Mouse (Mus musculus) cortical plate, adult 2 months (tissue): ENCODE data around the gene Plac8. TPM values are rescaled to one million over a fixed set of nuclear protein-coding genes. Genes with fewer than 3 reads are reported as not detected.

Experiments
- H3K27ac ChIP-seq: fragments of 200-500 bp; 2 replicates; pipeline ENCODE4 v1.5.1; 2012; ENCODE audit warnings: low read length, control low read depth, inconsistent platforms; ENCODE audit not compliant: insufficient read depth
- H3K4me1 ChIP-seq: fragments of 200-500 bp; 2 replicates; pipeline ENCODE4 v1.6.1; 2011; ENCODE audit warnings: low read length; ENCODE audit not compliant: control insufficient read depth, insufficient read depth
- H3K4me3 ChIP-seq: fragments of 200-500 bp; 2 replicates; pipeline ENCODE4 v1.5.1; 2011; ENCODE audit warnings: mild to moderate bottlenecking, low read length, control low read depth; ENCODE audit not compliant: insufficient read depth
- CTCF ChIP-seq: fragments of 200-500 bp; IDR thresholded peaks from 2 replicates; pipeline ENCODE4 v1.5.1; 2011; ENCODE audit warnings: mild to moderate bottlenecking, control low read depth, low read length; ENCODE audit not compliant: insufficient read depth; ENCODE audit errors: extremely low read depth
- POLR2A ChIP-seq: fragments of 200-500 bp; IDR thresholded peaks from 2 replicates; pipeline ENCODE4 v1.6.1; 2011; ENCODE audit warnings: mild to moderate bottlenecking, low read length, control low read depth; ENCODE audit not compliant: insufficient read depth; ENCODE audit errors: extremely low read depth
- polyA plus RNA-seq: library from polyadenylated mRNA; depleted of rRNA; stranded (reverse); fragments of >200 nt; gene quantifications from 2 replicates; pipeline ENCODE4 v1.2.3, GENCODE M21; 2012

Plac8 gene
- polyA plus RNA-seq, 1 experiment = 0.96 TPM

GRCm38 (mm10) chr5:100598961-100599463, 27.0 kb upstream of the Plac8 start:
- TF ChIP-seq CTCF = no peak
- no peak overlapping the region for H3K27ac ChIP-seq

GRCm38 (mm10) chr5:100597886-100598485, 25.9 kb upstream of the Plac8 start:
- Histone ChIP-seq H3K27ac (no peak overlapping the region), H3K4me3 (no peak overlapping the region), H3K4me1 (no peaks in the 10 kb centered on the region)
- TF ChIP-seq CTCF = no peak
- no peak for TF ChIP-seq POLR2A

More at GRCm38 (mm10) chr5:100598961-100599463, 27.0 kb upstream of the Plac8 start:
- Histone ChIP-seq H3K4me1 (no peaks in the 10 kb centered on the region), H3K4me3 (no peak overlapping the region)

- Histone ChIP-seq H3K4me1 (no peaks in the 10 kb centered on the region), H3K4me3 (no peak overlapping the region), H3K27ac (no peak overlapping the region)
Measured at GRCm38 (mm10) chr5:100595999-100596398, 24.0 kb upstream of the Plac8 start.

GRCm38 (mm10) chr5:100594803-100595467, 22.9 kb upstream of the Plac8 start:
- Histone ChIP-seq H3K27ac (no peak overlapping the region), H3K4me1 (no peaks in the 10 kb centered on the region), H3K4me3 (no peak overlapping the region)
- TF ChIP-seq POLR2A (no peak), CTCF (no peak)

More at GRCm38 (mm10) chr5:100595999-100596398, 24.0 kb upstream of the Plac8 start:
- no peak for TF ChIP-seq POLR2A
- TF ChIP-seq CTCF = no peak

GRCm38 (mm10) chr5:100590505-100590904, 18.5 kb upstream of the Plac8 start:
- no peak for TF ChIP-seq POLR2A
- no peak for TF ChIP-seq CTCF
- H3K4me3 ChIP-seq = no peak overlapping the region
- H3K27ac ChIP-seq = no peak overlapping the region
- H3K4me1 ChIP-seq = no peaks in the 10 kb centered on the region

GRCm38 (mm10) chr5:100587626-100588025, 15.6 kb upstream of the Plac8 start:
- no peaks in the 10 kb centered on the region for H3K4me1 ChIP-seq
- H3K27ac ChIP-seq = no peak overlapping the region
- TF ChIP-seq POLR2A = no peak
- no peak for TF ChIP-seq CTCF
- H3K4me3 ChIP-seq = no peak overlapping the region

GRCm38 (mm10) chr5:100587136-100587535, 15.1 kb upstream of the Plac8 start:
- no peak overlapping the region for H3K4me3 ChIP-seq
- H3K27ac ChIP-seq = no peak overlapping the region
- TF ChIP-seq CTCF = no peak
- no peak for TF ChIP-seq POLR2A
- no peaks in the 10 kb centered on the region for H3K4me1 ChIP-seq

GRCm38 (mm10) chr5:100585657-100586056, 13.6 kb upstream of the Plac8 start:
- H3K4me3 ChIP-seq = no peak overlapping the region
- H3K27ac ChIP-seq = no peak overlapping the region
- H3K4me1 ChIP-seq = no peaks in the 10 kb centered on the region
- no peak for TF ChIP-seq CTCF
- no peak for TF ChIP-seq POLR2A

- Histone ChIP-seq H3K4me1 (no peaks in the 10 kb centered on the region), H3K27ac (no peak overlapping the region), H3K4me3 (no peak overlapping the region)
- TF ChIP-seq POLR2A (no peak), CTCF (no peak)
Measured at GRCm38 (mm10) chr5:100585206-100585644, 13.2 kb upstream of the Plac8 start.

- TF ChIP-seq POLR2A = no peak
Measured at GRCm38 (mm10) chr5:100583066-100583465, 11.0 kb upstream of the Plac8 start.

More at GRCm38 (mm10) chr5:100583066-100583465, 11.0 kb upstream of the Plac8 start:
- no peaks in the 10 kb centered on the region for H3K4me1 ChIP-seq
- H3K27ac ChIP-seq = no peak overlapping the region
- H3K4me3 ChIP-seq = no peak overlapping the region
